12 mouse cellular contexts compared by ENCODE assay signal in the genomic region with DNA sequence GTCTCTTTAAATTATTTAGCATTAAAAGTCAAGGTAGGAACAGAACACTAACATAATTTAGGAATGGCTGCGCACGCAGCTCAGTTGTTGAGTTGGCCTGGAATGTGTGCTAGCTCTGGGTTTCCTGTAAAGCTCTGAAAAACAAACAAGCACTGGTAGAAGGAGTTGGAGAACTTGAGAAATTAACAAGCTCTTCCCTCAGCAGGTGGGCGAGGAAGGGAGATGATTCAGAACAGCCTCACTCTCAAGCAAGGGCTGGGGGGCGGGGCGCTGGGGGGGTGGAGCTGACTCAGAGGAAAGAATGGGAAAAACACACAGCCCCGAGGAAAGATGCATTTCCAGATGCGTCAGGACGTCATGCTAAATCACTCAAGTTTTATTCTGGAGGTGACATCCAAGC. TPM values are rescaled to one million over a fixed set of nuclear protein-coding genes. Genes with fewer than 3 reads are reported as not detected.
DNase-seq lines count a peak whose midpoint lies in the region; ATAC-seq lines count a peak whose summit lies in the region.
"Had no signal": no experiment of that assay in that cellular context is flagged by ENCODE, and none has a peak within 500 bp of the region (broad histone marks: within the 10 kb centered on the region; RNA-seq: fewer than 3 reads in every experiment).

No protein-coding gene starts in this region.

- no peak overlapping the region for H3K4me2 ChIP-seq in hindbrain, embryonic 16.5 days (ENCODE audit: low read length)
- H3K4me2 ChIP-seq in intestine, embryonic 15.5 days (replicated peaks), result no peak overlapping the region

- 26% methylated on average over 8 of the region's 8 CpGs for WGBS in hindbrain, embryonic 10.5 days
- WGBS in hindbrain, embryonic 16.5 days, result 29% methylated on average over 8 of the region's 8 CpGs
- 30% methylated on average over 8 of the region's 8 CpGs for WGBS in intestine, embryonic 15.5 days

- H3K27me3 ChIP-seq in hindbrain, embryonic 10.5 days (ENCODE audit: insufficient read depth, poor library complexity, severe bottlenecking), result no peaks in the 10 kb centered on the region
- no peaks in the 10 kb centered on the region for H3K27me3 ChIP-seq in hindbrain, embryonic 16.5 days (replicated peaks; ENCODE audit: control insufficient read depth, insufficient read depth, low read length)
- no peaks in the 10 kb centered on the region for H3K27me3 ChIP-seq in intestine, embryonic 15.5 days (replicated peaks)

- peaks cover 7% of the 10 kb centered on the region; the same call in 1 of the 2 replicates for H3K4me1 ChIP-seq in hindbrain, embryonic 10.5 days (replicated peaks)
- H3K4me1 ChIP-seq in hindbrain, embryonic 16.5 days (ENCODE audit: control insufficient read depth, insufficient read depth, low read depth, low read length), result no peaks in the 10 kb centered on the region
- peaks cover 4% of the 10 kb centered on the region; the same call in 1 of the 2 replicates for H3K4me1 ChIP-seq in intestine, embryonic 15.5 days (replicated peaks)

- intact Hi-C loops in left cerebral cortex, postnatal 36 days (cut with DNase I), result no loop called here

- H3K36me3 ChIP-seq in hindbrain, embryonic 10.5 days, result no peaks in the 10 kb centered on the region
- no peaks in the 10 kb centered on the region for H3K36me3 ChIP-seq in hindbrain, embryonic 16.5 days (ENCODE audit: control insufficient read depth, insufficient read depth, low read length)
- no peaks in the 10 kb centered on the region for H3K36me3 ChIP-seq in intestine, embryonic 15.5 days

- no peak overlapping the region for H3K9ac ChIP-seq in hindbrain, embryonic 16.5 days (ENCODE audit: low read depth, low read length)
- no peak overlapping the region for H3K9ac ChIP-seq in intestine, embryonic 15.5 days

- no peak overlapping the region for H3K27ac ChIP-seq in hindbrain, embryonic 10.5 days
- H3K27ac ChIP-seq in hindbrain, embryonic 16.5 days (ENCODE audit: low read depth, low read length), result no peak overlapping the region
- H3K27ac ChIP-seq in intestine, embryonic 15.5 days, result no peak overlapping the region

- ATAC-seq in hindbrain, embryonic 16.5 days, result no peak
- ATAC-seq in intestine, embryonic 15.5 days, result no peak

- peak; percentile 20 for DNase-seq in hindbrain, embryonic 10.5 days (ENCODE audit: low spot score)
- DNase-seq in 3134 (ENCODE audit: extremely low read depth, insufficient read length, low spot score) (peak; percentile 16), R1 (ENCODE audit: low read depth, low spot score) (peak; percentile 94), adipocyte (ENCODE audit: low spot score) (no peak)
- DNase-seq in left cerebral cortex, postnatal 36 days (ENCODE audit: low spot score in 2 of 2), result peak; percentile 7 to 10
- no peak for DNase-seq in ovary, postnatal 10 days (ENCODE audit: low spot score)
- DNase-seq: lung, postnatal 4 days had no signal

- no peak overlapping the region for H3K4me3 ChIP-seq in hindbrain, embryonic 10.5 days
- no peak overlapping the region for H3K4me3 ChIP-seq in hindbrain, embryonic 16.5 days (ENCODE audit: low read length)
- no peak overlapping the region for H3K4me3 ChIP-seq in intestine, embryonic 15.5 days (replicated peaks)

- no peaks in the 10 kb centered on the region for H3K9me3 ChIP-seq in hindbrain, embryonic 10.5 days
- no peaks in the 10 kb centered on the region; the same call in 1 of the 2 replicates for H3K9me3 ChIP-seq in hindbrain, embryonic 16.5 days (ENCODE audit: control insufficient read depth, low read length)
- no peaks in the 10 kb centered on the region for H3K9me3 ChIP-seq in intestine, embryonic 15.5 days

RNA-seq across cellular contexts. Expression of gene H2al2a, which starts 8.4 kb away (rescaled TPM):
- not detected in 2 replicates for polyA plus RNA-seq in hindbrain, embryonic 10.5 days (2016; fragmentation: Nextera tagmentation; extraction: Ambion mirVana)
- not detected in 2 replicates for polyA plus RNA-seq in hindbrain, embryonic 16.5 days (2015; fragmentation: Nextera tagmentation; extraction: Ambion mirVana)
- not detected for total RNA-seq in left cerebral cortex, postnatal 36 days (2021)
- not detected in 2 replicates for polyA plus RNA-seq in intestine, embryonic 15.5 days (2015; fragmentation: Nextera tagmentation; extraction: Ambion mirVana)
- total RNA-seq: common myeloid progenitor, adult 5-6 weeks; gastrocnemius, adult 8-10 months; left cerebral cortex, adult 8-10 months had no signal

RNA-seq across cellular contexts. Expression of gene A930004D18Rik, which starts 32.4 kb away (rescaled TPM):
- 17.5 and 22.5 TPM in 2 replicates for polyA plus RNA-seq in hindbrain, embryonic 10.5 days (2016; fragmentation: Nextera tagmentation; extraction: Ambion mirVana)
- polyA plus RNA-seq in hindbrain, embryonic 16.5 days (2015; fragmentation: Nextera tagmentation; extraction: Ambion mirVana), result 6.1 and 8.2 TPM in 2 replicates
- 1 to 10 TPM; 2.1 to 3.2 TPM for total RNA-seq in left cerebral cortex, postnatal 36 days (2021)
- 11.8 and 12.6 TPM in 2 replicates for polyA plus RNA-seq in intestine, embryonic 15.5 days (2015; fragmentation: Nextera tagmentation; extraction: Ambion mirVana)

RNA-seq across cellular contexts. Expression of gene Skida1, which starts 43.7 kb away (rescaled TPM):
- 19.3 and 21.9 TPM in 2 replicates for polyA plus RNA-seq in hindbrain, embryonic 10.5 days (2016; fragmentation: Nextera tagmentation; extraction: Ambion mirVana)
- 4.4 and 5.8 TPM in 2 replicates for polyA plus RNA-seq in hindbrain, embryonic 16.5 days (2015; fragmentation: Nextera tagmentation; extraction: Ambion mirVana)
- total RNA-seq in left cerebral cortex, postnatal 36 days (2021), result 10 to 100 TPM in 1 of 2 experiments, 1 to 10 TPM in 1; 8.8 to 10.0 TPM
- 3.2 and 3.6 TPM in 2 replicates for polyA plus RNA-seq in intestine, embryonic 15.5 days (2015; fragmentation: Nextera tagmentation; extraction: Ambion mirVana)
- total RNA-seq: common myeloid progenitor, adult 5-6 weeks had no signal

RNA-seq across cellular contexts. Expression of gene Mllt10, which starts 49.9 kb away (rescaled TPM):
- 65.0 and 66.0 TPM in 2 replicates for polyA plus RNA-seq in hindbrain, embryonic 10.5 days (2016; fragmentation: Nextera tagmentation; extraction: Ambion mirVana)
- 37.5 and 42.9 TPM in 2 replicates for polyA plus RNA-seq in hindbrain, embryonic 16.5 days (2015; fragmentation: Nextera tagmentation; extraction: Ambion mirVana)
- total RNA-seq in left cerebral cortex, postnatal 36 days (2021), result 10 to 100 TPM; 49.4 to 57.6 TPM
- 55.5 TPM in 2 replicates for polyA plus RNA-seq in intestine, embryonic 15.5 days (2015; fragmentation: Nextera tagmentation; extraction: Ambion mirVana)

Comparison
In these comparisons a context has a peak if more than half of its experiments do, and no peak if none do; other contexts are left out.
1. DNase-seq: peak in hindbrain, embryonic 10.5 days (single experiment), 3134 (single experiment), R1 (single experiment) and left cerebral cortex, postnatal 36 days (2 of 2); none in ovary, postnatal 10 days (single experiment) and adipocyte (single experiment).